ENCODE assay signal across 8 mouse cellular contexts in the genomic region with DNA sequence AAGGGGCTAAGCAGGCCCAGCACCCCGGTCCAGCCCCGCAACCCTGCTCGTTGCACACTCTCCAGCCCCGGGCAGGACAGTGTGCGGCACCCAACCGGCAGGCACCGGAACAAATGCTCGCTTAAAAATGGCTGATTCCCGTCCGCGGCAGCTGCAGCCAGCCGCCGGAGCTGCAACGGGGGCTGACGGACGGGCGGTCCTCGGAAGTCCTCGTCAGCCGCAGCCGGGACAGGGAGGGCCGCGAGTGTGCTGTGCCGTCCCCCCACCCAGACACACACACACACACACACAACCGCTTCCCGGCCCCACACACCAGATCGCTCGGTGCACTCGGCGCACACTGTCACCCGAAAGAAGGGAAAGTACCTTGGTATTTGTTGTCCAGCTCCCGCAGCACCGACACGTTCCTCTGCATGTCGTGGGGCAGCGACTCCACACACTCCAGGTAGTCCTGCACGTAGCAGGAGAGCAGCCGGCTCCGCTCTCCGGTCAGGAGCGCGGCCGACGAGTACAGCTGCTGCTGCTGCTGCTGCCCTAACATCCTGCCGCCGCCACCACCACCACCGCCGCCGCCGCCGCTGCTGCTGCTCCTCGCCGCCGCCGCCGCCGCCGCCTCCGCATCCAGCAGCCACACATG. TPM values are rescaled to one million over a fixed set of nuclear protein-coding genes. Genes with fewer than 3 reads are reported as not detected.
DNase-seq lines count a peak whose midpoint lies in the region; ATAC-seq and TF ChIP-seq lines count a peak whose summit lies in the region.

No protein-coding gene starts in this region.

- no peak for TF ChIP-seq POLR2A in liver, adult 2 months (IDR thresholded peaks at IDR 0.05; ENCODE audit: extremely low read depth, insufficient read depth, low read length)

- H3K9ac ChIP-seq in liver, adult 2 months (ENCODE audit: low read depth, low read length), result peak overlapping the region; percentile 98
- H3K9ac ChIP-seq in embryonic facial prominence, embryonic 15.5 days, result peak overlapping the region; percentile 90
- peak overlapping the region; percentile 72 for H3K9ac ChIP-seq in neural tube, embryonic 15.5 days (replicated peaks)

- DNase-seq in liver, adult 2 months (ENCODE audit: extremely low read depth, low read depth, low spot score), result no peak
- no peak for DNase-seq in liver
- peak; percentile 51 for DNase-seq in MEL-GATA-1-ER (ENCODE audit: extremely low read depth, low read depth)
- DNase-seq in limb, embryonic 10.5 days (ENCODE audit: low spot score), result no peak
- DNase-seq in thymus, postnatal 25 days, result no peak
- DNase-seq in adrenal gland, postnatal 36 days, result no peak

- WGBS in liver, adult 2 months, result under 1% methylated on average over 55 of the region's 59 CpGs
- WGBS in embryonic facial prominence, embryonic 15.5 days, result under 1% methylated on average over 51 of the region's 59 CpGs
- under 1% methylated on average over 49 of the region's 59 CpGs for WGBS in limb, embryonic 10.5 days
- WGBS in neural tube, embryonic 15.5 days, result under 1% methylated on average over 49 of the region's 59 CpGs

- H3K79me2 ChIP-seq in liver, adult 2 months (ENCODE audit: control insufficient read depth, insufficient read depth, low read length), result peaks cover 9% of the 10 kb centered on the region; the same call in 1 of the 2 replicates

- H3K4me3 ChIP-seq in liver, adult 2 months (ENCODE audit: insufficient read depth, low read depth, low read length), result peak overlapping the region; percentile 78
- H3K4me3 ChIP-seq in embryonic facial prominence, embryonic 15.5 days (replicated peaks), result peak overlapping the region; percentile 92
- H3K4me3 ChIP-seq in limb, embryonic 10.5 days, result peak overlapping the region; percentile 93
- H3K4me3 ChIP-seq in neural tube, embryonic 15.5 days (replicated peaks), result peak overlapping the region; percentile 100

- H3K4me1 ChIP-seq in liver, adult 2 months (ENCODE audit: control insufficient read depth, insufficient read depth, low read length), result peaks cover 5% of the 10 kb centered on the region; the same call in 1 of the 2 replicates
- H3K4me1 ChIP-seq in embryonic facial prominence, embryonic 15.5 days, result 0 out of 2 replicates have a peak, but pooled peaks cover 2% of the 10 kb centered on the region
- H3K4me1 ChIP-seq in limb, embryonic 10.5 days, result peaks cover 15% of the 10 kb centered on the region
- peaks cover 10% of the 10 kb centered on the region for H3K4me1 ChIP-seq in neural tube, embryonic 15.5 days

- peak overlapping the region; percentile 78 for H3K27ac ChIP-seq in liver, adult 2 months (replicated peaks; ENCODE audit: insufficient read depth, low read depth, low read length)
- H3K27ac ChIP-seq in embryonic facial prominence, embryonic 15.5 days (replicated peaks), result peak overlapping the region; percentile 98
- H3K27ac ChIP-seq in limb, embryonic 10.5 days, result peak overlapping the region; percentile 97
- peak overlapping the region; percentile 93 for H3K27ac ChIP-seq in neural tube, embryonic 15.5 days (replicated peaks)

- H3K9me3 ChIP-seq in embryonic facial prominence, embryonic 15.5 days (replicated peaks), result no peaks in the 10 kb centered on the region
- H3K9me3 ChIP-seq in limb, embryonic 10.5 days (replicated peaks), result no peaks in the 10 kb centered on the region
- no peaks in the 10 kb centered on the region for H3K9me3 ChIP-seq in neural tube, embryonic 15.5 days (replicated peaks)

- peak overlapping the region; percentile 69 for H3K4me2 ChIP-seq in embryonic facial prominence, embryonic 15.5 days (replicated peaks)
- H3K4me2 ChIP-seq in neural tube, embryonic 15.5 days, result peak overlapping the region; percentile 71

- no peaks in the 10 kb centered on the region for H3K36me3 ChIP-seq in liver, adult 2 months (ENCODE audit: control insufficient read depth, insufficient read depth, low read length)
- H3K36me3 ChIP-seq in embryonic facial prominence, embryonic 15.5 days, result no peaks in the 10 kb centered on the region
- H3K36me3 ChIP-seq in limb, embryonic 10.5 days, result peaks cover 11% of the 10 kb centered on the region
- H3K36me3 ChIP-seq in neural tube, embryonic 15.5 days, result no peaks in the 10 kb centered on the region

- no peaks in the 10 kb centered on the region for H3K27me3 ChIP-seq in liver, adult 2 months (ENCODE audit: control insufficient read depth, insufficient read depth, low read length)
- no peaks in the 10 kb centered on the region for H3K27me3 ChIP-seq in embryonic facial prominence, embryonic 15.5 days
- H3K27me3 ChIP-seq in limb, embryonic 10.5 days (ENCODE audit: low read depth, poor library complexity, severe bottlenecking), result no peaks in the 10 kb centered on the region
- H3K27me3 ChIP-seq in neural tube, embryonic 15.5 days (replicated peaks), result no peaks in the 10 kb centered on the region

- no peak for TF ChIP-seq CTCF in liver, adult 2 months (IDR thresholded peaks at IDR 0.05; ENCODE audit: low read depth, low read length)

- no peak; the same call in 1 of the 2 replicates for ATAC-seq in embryonic facial prominence, embryonic 15.5 days (ENCODE audit: insufficient number of reproducible peaks, low FRiP score, low TSS enrichment, low read depth)
- peak; percentile 46 for ATAC-seq in neural tube, embryonic 15.5 days (ENCODE audit: low FRiP score)

RNA-seq across cellular contexts. Expression of a gene that starts 1.1 kb away (rescaled TPM):
- 6.1 and 11.4 TPM in 2 replicates for total RNA-seq in liver, adult 2 months (2014; rRNA removed)
- 1.6 and 2.6 TPM in 2 replicates for polyA plus RNA-seq in liver, adult 2 months (2012; rRNA removed)
- polyA plus RNA-seq in embryonic facial prominence, embryonic 15.5 days (2015; fragmentation: Nextera tagmentation; extraction: Ambion mirVana), result 10.5 and 12.7 TPM in 2 replicates
- polyA plus RNA-seq in limb, embryonic 10.5 days (2016; fragmentation: Nextera tagmentation; extraction: Ambion mirVana), result 12.3 and 13.1 TPM in 2 replicates
- polyA plus RNA-seq in neural tube, embryonic 15.5 days (2015; fragmentation: Nextera tagmentation; extraction: Ambion mirVana), result 5.8 and 7.4 TPM in 2 replicates
- total RNA-seq in adrenal gland, postnatal 36 days (2021), result 10 to 100 TPM; 20.5 to 24.3 TPM

RNA-seq across cellular contexts. Expression of a gene that starts 39.5 kb away (rescaled TPM):
- 12.1 and 15.0 TPM in 2 replicates for total RNA-seq in liver, adult 2 months (2014; rRNA removed)
- polyA plus RNA-seq in liver, adult 2 months (2012; rRNA removed), result 7.3 and 8.3 TPM in 2 replicates
- 21.5 and 22.9 TPM in 2 replicates for polyA plus RNA-seq in embryonic facial prominence, embryonic 15.5 days (2015; fragmentation: Nextera tagmentation; extraction: Ambion mirVana)
- polyA plus RNA-seq in limb, embryonic 10.5 days (2016; fragmentation: Nextera tagmentation; extraction: Ambion mirVana), result 31.5 and 33.6 TPM in 2 replicates
- 26.9 and 27.4 TPM in 2 replicates for polyA plus RNA-seq in neural tube, embryonic 15.5 days (2015; fragmentation: Nextera tagmentation; extraction: Ambion mirVana)
- 10 to 100 TPM; 13.9 to 16.2 TPM for total RNA-seq in adrenal gland, postnatal 36 days (2021)
